Mouse (Mus musculus): Measurements from ENCODE around the gene Wdr1. TPM values are rescaled to one million over a fixed set of nuclear protein-coding genes. Genes with fewer than 3 reads are reported as not detected.

The Wdr1 gene
- polyA plus RNA-seq, 1 experiment from 2014 or later = 168 TPM

DNA sequence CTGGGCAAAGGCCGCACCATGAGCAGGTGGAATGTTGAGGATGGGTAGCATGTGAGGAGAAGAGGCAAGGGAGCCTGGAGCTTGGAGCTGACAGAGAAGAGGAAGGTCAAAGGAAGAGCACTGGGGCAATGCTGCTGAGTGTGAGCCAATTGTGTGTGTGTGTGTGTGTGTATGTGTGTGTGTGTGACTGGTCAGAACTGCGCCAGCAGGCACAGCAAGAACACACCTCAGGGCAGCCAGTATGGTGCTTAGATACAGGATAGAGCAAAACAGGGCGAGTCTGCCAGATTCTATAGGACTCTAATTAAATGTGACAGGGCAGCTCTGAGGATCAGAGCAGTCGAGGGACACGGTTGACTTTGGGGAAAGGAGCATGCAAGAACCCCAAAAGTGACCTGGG, 4.2 kb downstream of the Wdr1 start:
- DNase-seq (ENCODE audit: low spot score) = no peak
- Histone ChIP-seq H3K27ac (no peak overlapping the region), H3K36me3 (peaks cover 59% of the 10 kb centered on the region), H3K9me3 (no peaks in the 10 kb centered on the region), H3K27me3 (ENCODE audit: insufficient read depth, poor library complexity, severe bottlenecking) (no peaks in the 10 kb centered on the region), H3K4me3 (no peak overlapping the region), H3K4me1 (replicated peaks) (peaks cover 40% of the 10 kb centered on the region)
- WGBS = 86% methylated on average over 5 of the region's 5 CpGs

DNA sequence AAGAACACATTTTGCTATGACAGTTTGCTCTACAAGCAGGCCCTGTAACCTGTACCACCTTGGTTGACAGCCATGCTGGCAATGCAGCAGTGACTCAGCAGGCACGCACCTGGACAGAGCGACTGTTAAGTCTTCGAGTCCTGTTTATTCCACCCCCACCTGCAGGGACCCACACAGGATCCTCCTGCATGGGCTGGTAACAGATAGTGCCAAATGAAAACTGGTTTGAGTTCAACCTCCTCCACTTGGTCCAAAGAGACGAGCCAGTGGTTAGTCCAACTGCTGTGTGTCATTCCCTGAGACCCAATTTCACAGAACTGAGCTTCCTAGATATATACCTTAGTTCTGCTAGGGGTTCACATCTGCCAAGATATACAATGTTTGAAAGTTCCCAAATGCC, 5.2 kb downstream of the Wdr1 start:
- no peak for DNase-seq (ENCODE audit: low spot score)
- Histone ChIP-seq H3K36me3 (peaks cover 69% of the 10 kb centered on the region), H3K9me3 (no peaks in the 10 kb centered on the region), H3K4me3 (no peak overlapping the region), H3K4me1 (replicated peaks) (peaks cover 34% of the 10 kb centered on the region), H3K27ac (no peak overlapping the region), H3K27me3 (ENCODE audit: insufficient read depth, poor library complexity, severe bottlenecking) (no peaks in the 10 kb centered on the region)
- WGBS = 96% methylated on average over 4 of the region's 4 CpGs

DNA sequence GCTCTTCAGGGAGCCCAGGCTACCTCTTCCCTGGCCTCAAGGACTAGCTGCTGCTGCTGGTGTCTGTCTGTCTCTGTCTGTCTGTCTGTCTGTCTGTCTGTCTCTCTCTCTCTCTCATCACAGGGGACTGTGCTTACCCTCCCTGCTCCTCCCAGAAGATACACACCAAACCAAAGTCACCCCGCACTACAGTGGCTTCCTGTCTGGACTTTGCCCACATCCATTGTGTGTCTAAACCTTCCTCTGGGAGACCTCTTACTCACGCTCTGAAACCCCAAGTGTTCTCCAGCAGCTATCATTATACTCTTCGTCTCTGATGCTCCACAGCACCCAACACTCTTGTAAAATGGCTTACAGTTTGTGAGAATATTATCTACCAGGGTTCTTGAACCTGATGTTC, 6.6 kb downstream of the Wdr1 start:
- H3K27me3 ChIP-seq (ENCODE audit: insufficient read depth, poor library complexity, severe bottlenecking) = no peaks in the 10 kb centered on the region

GRCm38 (mm10) chr5:38553953-38554352, 9.1 kb downstream of the Wdr1 start:
- 55% methylated on average over 3 of the region's 3 CpGs for WGBS
- peaks cover 8% of the 10 kb centered on the region; the same call in 1 of the 2 replicates for H3K4me1 ChIP-seq (replicated peaks)
- H3K4me3 ChIP-seq = no peak overlapping the region
- no peak overlapping the region for H3K27ac ChIP-seq
- no peaks in the 10 kb centered on the region for H3K27me3 ChIP-seq (ENCODE audit: insufficient read depth, poor library complexity, severe bottlenecking)
- H3K36me3 ChIP-seq = peaks cover 98% of the 10 kb centered on the region
- H3K9me3 ChIP-seq = no peaks in the 10 kb centered on the region
- no peak for DNase-seq (ENCODE audit: low spot score)

More for the DNA sequence above, 6.6 kb downstream of the Wdr1 start:
- DNase-seq (ENCODE audit: low spot score) = no peak
- no peak overlapping the region for H3K4me3 ChIP-seq
- H3K36me3 ChIP-seq = peaks cover 83% of the 10 kb centered on the region
- peaks cover 27% of the 10 kb centered on the region for H3K4me1 ChIP-seq (replicated peaks)
- H3K9me3 ChIP-seq = no peaks in the 10 kb centered on the region
- no peak overlapping the region for H3K27ac ChIP-seq
- 88% methylated on average over 3 of the region's 3 CpGs for WGBS

DNA sequence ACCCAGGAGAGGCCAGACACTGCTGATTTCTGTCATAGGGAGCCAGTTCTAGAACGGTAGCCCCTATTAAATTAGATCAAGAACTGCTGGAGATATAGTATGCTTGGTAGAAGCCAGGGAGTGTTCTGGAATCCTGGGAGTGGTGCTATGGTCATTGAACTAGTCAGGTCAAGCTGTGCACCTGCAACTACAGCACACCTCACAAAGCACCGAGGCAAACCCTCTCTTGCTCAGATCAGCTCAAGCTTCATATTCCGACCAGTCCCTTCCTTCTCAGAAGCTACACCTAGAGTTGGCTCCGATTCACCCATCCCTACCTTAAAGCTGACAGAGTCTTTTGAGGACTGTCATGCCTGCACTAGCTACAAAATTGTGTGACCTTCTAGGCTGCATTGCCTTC, 9.5 kb downstream of the Wdr1 start:
- 88% methylated on average over 4 of the region's 4 CpGs for WGBS

GRCm38 (mm10) chr5:38552615-38553014, 10.4 kb downstream of the Wdr1 start:
- Histone ChIP-seq H3K4me3 (no peak overlapping the region), H3K36me3 (peaks cover 98% of the 10 kb centered on the region), H3K27me3 (ENCODE audit: insufficient read depth, poor library complexity, severe bottlenecking) (no peaks in the 10 kb centered on the region), H3K27ac (no peak overlapping the region), H3K9me3 (no peaks in the 10 kb centered on the region), H3K4me1 (replicated peaks) (peaks cover 8% of the 10 kb centered on the region; the same call in 1 of the 2 replicates)
- no peak for DNase-seq (ENCODE audit: low spot score)
- 92% methylated on average over 3 of the region's 3 CpGs for WGBS

More for the DNA sequence above, 9.5 kb downstream of the Wdr1 start:
- Histone ChIP-seq H3K4me1 (replicated peaks) (peaks cover 8% of the 10 kb centered on the region; the same call in 1 of the 2 replicates), H3K27me3 (ENCODE audit: insufficient read depth, poor library complexity, severe bottlenecking) (no peaks in the 10 kb centered on the region), H3K36me3 (peaks cover 98% of the 10 kb centered on the region), H3K9me3 (no peaks in the 10 kb centered on the region), H3K27ac (no peak overlapping the region), H3K4me3 (no peak overlapping the region)
- no peak for DNase-seq (ENCODE audit: low spot score)

DNA sequence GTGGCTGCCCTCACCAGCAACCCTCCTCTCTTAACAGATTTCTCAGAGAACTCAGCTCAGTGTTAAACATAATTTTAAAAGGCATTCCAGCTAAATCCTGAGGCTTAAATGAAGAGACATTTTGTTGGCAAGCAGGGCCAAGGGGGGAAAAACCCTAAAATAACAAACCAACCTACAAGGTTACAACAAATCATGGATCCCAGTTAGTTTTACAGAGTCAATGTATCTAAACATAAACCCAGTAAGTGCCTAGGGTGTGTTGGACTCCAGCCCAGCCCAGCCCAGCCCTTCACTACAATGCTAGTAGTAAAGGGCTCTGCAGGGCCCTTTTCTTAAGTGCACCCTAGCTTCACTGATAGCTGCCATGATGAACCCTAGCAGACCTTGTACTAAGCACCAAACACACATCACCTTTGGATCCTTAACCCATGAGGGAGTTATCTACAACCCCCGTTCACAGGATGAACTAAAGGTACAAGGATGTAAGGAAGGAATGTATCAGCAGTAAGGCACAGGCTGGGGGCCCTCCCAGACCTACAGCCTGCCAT, 12.7 kb downstream of the Wdr1 start:
- 94% methylated on average over 1 of the region's 1 CpGs for WGBS
- Histone ChIP-seq H3K36me3 (peaks cover 100% of the 10 kb centered on the region), H3K27me3 (ENCODE audit: insufficient read depth, poor library complexity, severe bottlenecking) (no peaks in the 10 kb centered on the region), H3K9me3 (no peaks in the 10 kb centered on the region), H3K27ac (no peak overlapping the region), H3K4me3 (no peak overlapping the region), H3K4me1 (replicated peaks) (peaks cover 8% of the 10 kb centered on the region; the same call in 1 of the 2 replicates)
- DNase-seq (ENCODE audit: low spot score) = no peak

DNA sequence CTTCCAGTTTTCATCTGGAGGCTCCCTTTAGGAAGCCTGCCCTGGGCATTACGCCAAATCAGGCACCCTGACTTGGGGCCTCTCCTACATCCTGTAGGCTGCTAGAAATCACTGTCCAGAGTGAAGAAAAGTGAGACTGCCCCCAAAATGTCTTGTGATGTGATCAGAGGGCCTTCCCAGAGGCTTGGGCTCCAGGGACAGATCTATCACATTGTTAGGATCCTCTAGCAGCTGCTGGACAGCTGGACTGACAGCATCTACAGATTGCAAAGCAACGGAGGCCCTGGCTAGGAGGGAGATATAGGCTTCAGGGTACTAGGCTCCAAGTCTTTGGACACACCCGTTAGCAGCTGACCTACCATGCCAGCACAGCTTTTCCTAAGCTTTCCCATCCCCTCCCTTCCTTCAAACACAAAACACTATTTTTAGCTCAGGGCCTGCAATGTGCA, 13.5 kb downstream of the Wdr1 start:
- Histone ChIP-seq H3K4me3 (no peak overlapping the region), H3K9me3 (no peaks in the 10 kb centered on the region), H3K4me1 (replicated peaks) (peaks cover 5% of the 10 kb centered on the region; the same call in 1 of the 2 replicates), H3K36me3 (peaks cover 100% of the 10 kb centered on the region), H3K27me3 (ENCODE audit: insufficient read depth, poor library complexity, severe bottlenecking) (no peaks in the 10 kb centered on the region), H3K27ac (no peak overlapping the region)
- no peak for DNase-seq (ENCODE audit: low spot score)
- 87% methylated on average over 3 of the region's 3 CpGs for WGBS

- no peak for DNase-seq (ENCODE audit: low spot score)
- H3K9me3 ChIP-seq = no peaks in the 10 kb centered on the region
- 80% methylated on average over 6 of the region's 6 CpGs for WGBS
- H3K27me3 ChIP-seq (ENCODE audit: insufficient read depth, poor library complexity, severe bottlenecking) = no peaks in the 10 kb centered on the region
- peaks cover 100% of the 10 kb centered on the region for H3K36me3 ChIP-seq
- H3K27ac ChIP-seq = no peak overlapping the region
- H3K4me1 ChIP-seq (replicated peaks) = no peaks in the 10 kb centered on the region
- H3K4me3 ChIP-seq = no peak overlapping the region
Measured at GRCm38 (mm10) chr5:38547375-38547774, 15.6 kb downstream of the Wdr1 start.

DNA sequence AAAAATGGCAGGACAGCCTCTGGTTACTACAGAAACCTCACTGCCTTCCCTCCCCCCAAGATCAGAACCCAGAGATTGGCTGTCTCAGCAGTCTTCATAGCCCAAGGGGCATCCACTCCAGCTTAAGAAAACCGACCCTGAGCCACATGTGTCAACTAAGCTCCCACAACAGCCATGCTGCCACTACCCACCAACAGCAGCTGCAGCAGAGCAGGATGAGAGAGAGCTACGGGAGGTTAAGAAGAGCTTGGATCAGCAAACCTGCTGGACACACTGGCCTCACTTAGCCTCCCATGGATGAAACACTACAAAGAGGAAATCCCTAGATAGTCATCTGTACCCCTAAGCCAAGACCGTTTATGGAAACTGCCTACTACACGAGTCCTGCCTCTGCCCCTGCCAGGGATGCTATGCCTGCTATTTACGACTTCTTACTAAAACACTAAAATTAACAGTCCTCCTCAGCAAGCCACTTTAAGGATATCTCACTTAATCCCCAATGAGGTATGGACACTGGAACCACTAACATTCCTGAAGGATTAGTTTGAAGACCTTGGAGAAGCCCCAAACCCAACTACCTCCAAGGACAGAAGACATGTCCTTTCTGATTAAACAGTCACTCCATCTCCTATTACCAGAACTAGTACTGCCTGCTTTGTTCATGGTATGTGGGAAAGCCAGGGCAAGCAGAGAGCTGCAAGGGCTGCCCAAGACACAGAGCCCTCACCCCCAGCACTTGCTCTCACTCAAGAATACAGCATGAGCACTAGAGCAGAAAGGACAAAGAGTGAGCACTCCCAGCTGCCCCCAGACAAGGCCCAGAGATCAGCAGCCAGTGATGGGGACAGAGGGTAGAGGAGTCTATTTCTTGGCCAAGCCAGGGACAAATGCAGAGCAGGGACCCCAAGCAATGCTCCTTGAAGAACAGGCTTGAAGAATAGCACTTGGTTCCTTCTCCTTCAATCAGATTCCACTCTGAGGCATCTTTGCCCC, 18.3 kb downstream of the Wdr1 start:
- H3K27me3 ChIP-seq (ENCODE audit: insufficient read depth, poor library complexity, severe bottlenecking) = no peaks in the 10 kb centered on the region
- no peak overlapping the region for H3K4me3 ChIP-seq
- no peak for DNase-seq (ENCODE audit: low spot score)
- no peaks in the 10 kb centered on the region for H3K4me1 ChIP-seq (replicated peaks)
- no peak overlapping the region for H3K27ac ChIP-seq
- WGBS = 82% methylated on average over 5 of the region's 5 CpGs
- H3K36me3 ChIP-seq = peaks cover 100% of the 10 kb centered on the region
- no peaks in the 10 kb centered on the region for H3K9me3 ChIP-seq

DNA sequence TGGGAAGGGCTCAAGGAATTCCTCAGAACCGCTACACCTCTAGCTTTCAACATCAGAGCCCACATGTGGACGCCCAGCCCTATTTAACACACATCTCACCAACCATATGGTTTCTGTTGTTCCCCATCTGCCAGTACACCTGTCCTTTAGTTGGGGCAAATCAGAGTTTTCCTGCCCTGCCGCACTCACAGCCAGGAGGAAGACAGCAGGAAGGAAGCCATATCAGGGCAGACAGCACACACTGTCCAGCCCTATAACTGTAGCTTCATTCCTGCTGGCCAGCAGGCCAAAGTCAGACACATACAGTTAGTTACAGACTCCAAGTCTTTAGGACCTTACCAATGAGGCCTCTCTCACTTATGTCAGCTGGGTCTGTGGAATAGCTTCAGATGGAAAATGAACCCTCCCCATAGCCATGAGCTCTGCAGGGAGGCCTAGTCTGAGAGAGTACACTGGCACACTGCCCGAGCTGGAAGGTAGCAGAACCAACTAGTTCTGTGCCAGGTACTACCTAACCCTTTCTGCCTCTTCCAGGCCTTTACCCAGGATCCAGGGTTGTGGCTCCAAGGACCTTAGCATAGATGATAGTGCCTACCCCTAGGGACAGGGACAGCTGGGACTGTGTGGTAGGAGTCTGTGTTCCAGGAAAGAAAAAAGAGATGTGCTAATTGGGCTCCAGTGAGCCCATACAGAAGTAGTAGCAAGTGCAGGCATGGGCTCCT, 19.4 kb downstream of the Wdr1 start:
- Histone ChIP-seq H3K27ac (no peak overlapping the region), H3K9me3 (no peaks in the 10 kb centered on the region), H3K4me3 (no peak overlapping the region), H3K27me3 (ENCODE audit: insufficient read depth, poor library complexity, severe bottlenecking) (no peaks in the 10 kb centered on the region), H3K4me1 (replicated peaks) (no peaks in the 10 kb centered on the region), H3K36me3 (peaks cover 100% of the 10 kb centered on the region)
- DNase-seq (ENCODE audit: low spot score) = no peak
- WGBS = 93% methylated on average over 4 of the region's 4 CpGs

- H3K36me3 ChIP-seq = peaks cover 100% of the 10 kb centered on the region
- H3K4me1 ChIP-seq (replicated peaks) = no peaks in the 10 kb centered on the region
- H3K9me3 ChIP-seq = no peaks in the 10 kb centered on the region
- no peaks in the 10 kb centered on the region for H3K27me3 ChIP-seq (ENCODE audit: insufficient read depth, poor library complexity, severe bottlenecking)
- no peak overlapping the region for H3K4me3 ChIP-seq
- WGBS = 94% methylated on average over 3 of the region's 3 CpGs
- H3K27ac ChIP-seq = no peak overlapping the region
- DNase-seq (ENCODE audit: low spot score) = no peak
Measured at GRCm38 (mm10) chr5:38541728-38542127, 21.3 kb downstream of the Wdr1 start.
